Mouse (Mus musculus) right cerebral cortex, postnatal 10 days (tissue): ENCODE data around the gene Capzb.

Experiments used
- DNase-seq, 2 experiments: peaks; one replicate each; pipeline ENCODE4 v3.0.0; 2021; ENCODE audit warnings: low spot score in 2 of 2

Gene Capzb

GRCm38 (mm10) chr4:139302241-139302640 lies 109.5 kb downstream of the Capzb start:
- DNase-seq = no peak

GRCm38 (mm10) chr4:139305521-139305920 lies 112.8 kb downstream of the Capzb start:
- no peak for DNase-seq

- peak; percentile 52 to 62 for DNase-seq
These were observed 115.2 kb downstream of the Capzb start for GRCm38 (mm10) chr4:139307916-139308315.

GRCm38 (mm10) chr4:139309651-139310050 lies 117.0 kb downstream of the Capzb start:
- DNase-seq = no peak

- DNase-seq = peak; percentile 97 to 99
These were observed 117.6 kb downstream of the Capzb start, which contains the start of the genes Pqlc2 and Akr7a5 for GRCm38 (mm10) chr4:139310171-139310898. TSS of gene Pqlc2 (minus strand) at chr4:139310708. TSS of gene Akr7a5 (plus strand) at chr4:139310744.

GRCm38 (mm10) chr4:139310899-139311701 lies 118.4 kb downstream of the Capzb start:
- DNase-seq = no peak

- no peak for DNase-seq
These were observed 119.0 kb downstream of the Capzb start for GRCm38 (mm10) chr4:139311707-139312106.

GRCm38 (mm10) chr4:139312632-139313031 lies 119.9 kb downstream of the Capzb start:
- DNase-seq = no peak

GRCm38 (mm10) chr4:139318449-139318848 lies 125.8 kb downstream of the Capzb start:
- no peak for DNase-seq

GRCm38 (mm10) chr4:139319740-139320139 lies 127.0 kb downstream of the Capzb start:
- DNase-seq = no peak

GRCm38 (mm10) chr4:139330605-139331004 lies 137.9 kb downstream of the Capzb start:
- DNase-seq = peak in 1 of 2 experiments; percentile 61

- no peak for DNase-seq
These were observed 142.1 kb downstream of the Capzb start for GRCm38 (mm10) chr4:139334631-139335295.

- no peak for DNase-seq
These were observed 142.8 kb downstream of the Capzb start for GRCm38 (mm10) chr4:139335507-139335906.

GRCm38 (mm10) chr4:139336822-139337483 lies 144.3 kb downstream of the Capzb start:
- DNase-seq = peak in 1 of 2 experiments; percentile 78

- no peak for DNase-seq
These were observed 145.4 kb downstream of the Capzb start for GRCm38 (mm10) chr4:139338145-139338544.

- DNase-seq = no peak
These were observed 148.1 kb downstream of the Capzb start for GRCm38 (mm10) chr4:139340835-139341234.
